Mouse (Mus musculus): ENCODE data around the gene Spsb1. TPM values are rescaled to one million over a fixed set of nuclear protein-coding genes. Genes with fewer than 3 reads are reported as not detected.

Gene Spsb1
- total and polyA plus RNA-seq, 3 experiments = 0.08 TPM; not detected in 2

- DNase-seq (ENCODE audit: low spot score) (no peak), ATAC-seq (ENCODE audit: extremely low read depth, insufficient number of reproducible peaks, low FRiP score, poor library complexity, severe bottlenecking) (no peak)
- Histone ChIP-seq H3K4me3 (ENCODE audit: low read depth, low read length) (no peak overlapping the region), H3K36me3 (replicated peaks) (peaks cover 47% of the 10 kb centered on the region), H3K9me3 (replicated peaks) (no peaks in the 10 kb centered on the region), H3K4me1 (ENCODE audit: insufficient read depth, low read depth, low read length) (peaks cover 9% of the 10 kb centered on the region), H3K27me3 (ENCODE audit: insufficient read depth, low read length) (0 out of 2 replicates have a peak, but pooled peaks cover 2% of the 10 kb centered on the region)
- TF ChIP-seq POLR2AphosphoS5 (IDR thresholded peaks at IDR 0.05; ENCODE audit: insufficient replicate concordance, low read depth, low read length) = no peak
- no peak for TF ChIP-seq GATA2 (IDR thresholded peaks at IDR 0.05; ENCODE audit: borderline replicate concordance, low read depth, low read length)
- TF ChIP-seq TAL1 (conservative IDR thresholded peaks at IDR 0.05; ENCODE audit: low read depth, low read length) = no peak
- TF ChIP-seq CTCF (IDR thresholded peaks at IDR 0.05; ENCODE audit: low read depth, low read length) = no peak
- no peak for TF ChIP-seq GATA1 (IDR thresholded peaks at IDR 0.05; ENCODE audit: borderline replicate concordance, low read length)
Observed at GRCm38 (mm10) chr4:149978820-149979219, 24.0 kb upstream of the Spsb1 start.

GRCm38 (mm10) chr4:149977801-149978544, 23.1 kb upstream of the Spsb1 start:
- no peaks in the 10 kb centered on the region for H3K9me3 ChIP-seq (replicated peaks)
- H3K4me3 ChIP-seq (ENCODE audit: low read depth, low read length) = no peak overlapping the region
- peaks cover 9% of the 10 kb centered on the region for H3K4me1 ChIP-seq (ENCODE audit: insufficient read depth, low read depth, low read length)
- ATAC-seq (ENCODE audit: extremely low read depth, insufficient number of reproducible peaks, low FRiP score, poor library complexity, severe bottlenecking) (no peak), DNase-seq (ENCODE audit: low spot score) (no peak)
- H3K36me3 ChIP-seq (replicated peaks) = peaks cover 38% of the 10 kb centered on the region
- TF ChIP-seq GATA2 (IDR thresholded peaks at IDR 0.05; ENCODE audit: borderline replicate concordance, low read depth, low read length) = no peak
- TF ChIP-seq POLR2AphosphoS5 (IDR thresholded peaks at IDR 0.05; ENCODE audit: insufficient replicate concordance, low read depth, low read length) = no peak
- TF ChIP-seq TAL1 (conservative IDR thresholded peaks at IDR 0.05; ENCODE audit: low read depth, low read length) = no peak
- no peak for TF ChIP-seq GATA1 (IDR thresholded peaks at IDR 0.05; ENCODE audit: borderline replicate concordance, low read length)
- no peak for TF ChIP-seq CTCF (IDR thresholded peaks at IDR 0.05; ENCODE audit: low read depth, low read length)
- 0 out of 2 replicates have a peak, but pooled peaks cover 3% of the 10 kb centered on the region for H3K27me3 ChIP-seq (ENCODE audit: insufficient read depth, low read length)

GRCm38 (mm10) chr4:149977181-149977580, 22.3 kb upstream of the Spsb1 start:
- peaks cover 30% of the 10 kb centered on the region for H3K36me3 ChIP-seq (replicated peaks)
- H3K4me3 ChIP-seq (ENCODE audit: low read depth, low read length) = no peak overlapping the region
- H3K9me3 ChIP-seq (replicated peaks) = no peaks in the 10 kb centered on the region
- 0 out of 2 replicates have a peak, but pooled peaks cover 4% of the 10 kb centered on the region for H3K27me3 ChIP-seq (ENCODE audit: insufficient read depth, low read length)
- no peak for ATAC-seq (ENCODE audit: extremely low read depth, insufficient number of reproducible peaks, low FRiP score, poor library complexity, severe bottlenecking)
- DNase-seq (ENCODE audit: low spot score) = no peak
- no peak for TF ChIP-seq GATA2 (IDR thresholded peaks at IDR 0.05; ENCODE audit: borderline replicate concordance, low read depth, low read length)
- no peak for TF ChIP-seq GATA1 (IDR thresholded peaks at IDR 0.05; ENCODE audit: borderline replicate concordance, low read length)
- TF ChIP-seq TAL1 (conservative IDR thresholded peaks at IDR 0.05; ENCODE audit: low read depth, low read length) = no peak
- no peak for TF ChIP-seq POLR2AphosphoS5 (IDR thresholded peaks at IDR 0.05; ENCODE audit: insufficient replicate concordance, low read depth, low read length)
- no peak for TF ChIP-seq CTCF (IDR thresholded peaks at IDR 0.05; ENCODE audit: low read depth, low read length)
- H3K4me1 ChIP-seq (ENCODE audit: insufficient read depth, low read depth, low read length) = peaks cover 9% of the 10 kb centered on the region

GRCm38 (mm10) chr4:149975730-149976254, 20.9 kb upstream of the Spsb1 start:
- H3K36me3 ChIP-seq (replicated peaks) = peaks cover 16% of the 10 kb centered on the region
- no peak for DNase-seq (ENCODE audit: low spot score)
- no peak for ATAC-seq (ENCODE audit: extremely low read depth, insufficient number of reproducible peaks, low FRiP score, poor library complexity, severe bottlenecking)
- no peak overlapping the region for H3K4me3 ChIP-seq (ENCODE audit: low read depth, low read length)
- H3K4me1 ChIP-seq (ENCODE audit: insufficient read depth, low read depth, low read length) = peaks cover 9% of the 10 kb centered on the region
- H3K27me3 ChIP-seq (ENCODE audit: insufficient read depth, low read length) = 0 out of 2 replicates have a peak, but pooled peaks cover 4% of the 10 kb centered on the region
- TF ChIP-seq GATA1 (IDR thresholded peaks at IDR 0.05; ENCODE audit: borderline replicate concordance, low read length) (no peak), CTCF (IDR thresholded peaks at IDR 0.05; ENCODE audit: low read depth, low read length) (no peak), TAL1 (conservative IDR thresholded peaks at IDR 0.05; ENCODE audit: low read depth, low read length) (no peak), GATA2 (IDR thresholded peaks at IDR 0.05; ENCODE audit: borderline replicate concordance, low read depth, low read length) (no peak), POLR2AphosphoS5 (IDR thresholded peaks at IDR 0.05; ENCODE audit: insufficient replicate concordance, low read depth, low read length) (no peak)
- H3K9me3 ChIP-seq (replicated peaks) = no peaks in the 10 kb centered on the region

GRCm38 (mm10) chr4:149975291-149975690, 20.4 kb upstream of the Spsb1 start:
- DNase-seq (ENCODE audit: low spot score) (no peak), ATAC-seq (ENCODE audit: extremely low read depth, insufficient number of reproducible peaks, low FRiP score, poor library complexity, severe bottlenecking) (no peak)
- H3K27me3 ChIP-seq (ENCODE audit: insufficient read depth, low read length) = 0 out of 2 replicates have a peak, but pooled peaks cover 4% of the 10 kb centered on the region
- TF ChIP-seq CTCF (IDR thresholded peaks at IDR 0.05; ENCODE audit: low read depth, low read length) = no peak
- H3K4me1 ChIP-seq (ENCODE audit: insufficient read depth, low read depth, low read length) = peaks cover 9% of the 10 kb centered on the region
- H3K9me3 ChIP-seq (replicated peaks) = no peaks in the 10 kb centered on the region
- peaks cover 11% of the 10 kb centered on the region for H3K36me3 ChIP-seq (replicated peaks)
- no peak overlapping the region for H3K4me3 ChIP-seq (ENCODE audit: low read depth, low read length)

GRCm38 (mm10) chr4:149971393-149971792, 16.6 kb upstream of the Spsb1 start:
- no peak for DNase-seq (ENCODE audit: low spot score)
- H3K36me3 ChIP-seq (replicated peaks) = no peaks in the 10 kb centered on the region
- H3K4me1 ChIP-seq (ENCODE audit: insufficient read depth, low read depth, low read length) = peaks cover 3% of the 10 kb centered on the region; the same call in 1 of the 2 replicates
- peaks cover 14% of the 10 kb centered on the region; the same call in 1 of the 2 replicates for H3K27me3 ChIP-seq (ENCODE audit: insufficient read depth, low read length)
- H3K4me3 ChIP-seq (ENCODE audit: low read depth, low read length) = no peak overlapping the region
- ATAC-seq (ENCODE audit: extremely low read depth, insufficient number of reproducible peaks, low FRiP score, poor library complexity, severe bottlenecking) = no peak
- no peak for TF ChIP-seq CTCF (IDR thresholded peaks at IDR 0.05; ENCODE audit: low read depth, low read length)
- no peak for TF ChIP-seq POLR2AphosphoS5 (IDR thresholded peaks at IDR 0.05; ENCODE audit: insufficient replicate concordance, low read depth, low read length)
- no peak for TF ChIP-seq TAL1 (conservative IDR thresholded peaks at IDR 0.05; ENCODE audit: low read depth, low read length)
- TF ChIP-seq GATA2 (IDR thresholded peaks at IDR 0.05; ENCODE audit: borderline replicate concordance, low read depth, low read length) = no peak
- no peak for TF ChIP-seq GATA1 (IDR thresholded peaks at IDR 0.05; ENCODE audit: borderline replicate concordance, low read length)
- no peaks in the 10 kb centered on the region for H3K9me3 ChIP-seq (replicated peaks)

All from G1E (cell line).